Mouse (Mus musculus) c-Kit-positive CD71-positive TER-119-negative erythroid progenitor cells, embryonic 14.5 days (primary cell): ENCODE data around the gene Hoxa9.

ENCODE experiments used
- DNase-seq: peaks from one replicate; pipeline ENCODE4 v3.0.0-alpha.2; 2013; ENCODE audit warnings: low read depth

The Hoxa9 gene

GRCm38 (mm10) chr6:52216691-52217458 is 14.0 kb downstream of the Hoxa9 start:
- no peak for DNase-seq

DNA sequence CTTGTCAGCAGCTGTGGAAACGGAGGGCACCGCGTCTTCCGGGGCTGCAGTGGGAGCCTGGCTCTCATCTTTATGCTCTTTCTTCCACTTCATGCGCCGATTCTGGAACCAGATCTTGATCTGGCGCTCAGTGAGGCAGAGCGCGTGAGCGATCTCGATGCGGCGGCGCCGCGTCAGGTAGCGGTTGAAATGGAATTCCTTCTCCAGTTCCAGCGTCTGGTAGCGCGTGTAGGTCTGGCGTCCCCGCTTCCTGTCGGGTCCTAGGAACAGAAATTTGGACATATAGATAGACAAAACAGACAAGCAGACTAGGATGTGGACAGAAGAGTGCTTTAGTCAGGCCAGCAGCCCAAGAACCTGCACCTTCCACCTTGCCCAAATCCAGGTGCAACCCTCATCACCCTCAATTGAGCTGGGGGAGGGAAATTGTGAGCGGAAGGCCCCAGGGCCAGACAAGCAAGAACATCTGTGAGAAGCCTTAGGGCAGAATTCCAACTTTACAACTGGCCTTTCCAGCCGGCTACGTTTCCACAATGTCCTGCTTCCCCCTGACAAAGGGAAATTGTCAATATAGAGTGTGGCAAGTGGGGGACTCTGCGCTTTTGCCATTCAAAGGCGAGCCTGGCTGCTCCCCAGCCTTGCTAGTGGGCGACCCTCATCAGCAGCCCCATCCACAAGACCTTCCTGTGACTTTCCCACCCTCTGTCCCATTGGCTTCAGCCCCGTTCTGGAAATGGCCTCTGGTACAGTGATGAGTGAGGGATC is 14.9 kb downstream of the Hoxa9 start:
- DNase-seq, result no peak

DNA sequence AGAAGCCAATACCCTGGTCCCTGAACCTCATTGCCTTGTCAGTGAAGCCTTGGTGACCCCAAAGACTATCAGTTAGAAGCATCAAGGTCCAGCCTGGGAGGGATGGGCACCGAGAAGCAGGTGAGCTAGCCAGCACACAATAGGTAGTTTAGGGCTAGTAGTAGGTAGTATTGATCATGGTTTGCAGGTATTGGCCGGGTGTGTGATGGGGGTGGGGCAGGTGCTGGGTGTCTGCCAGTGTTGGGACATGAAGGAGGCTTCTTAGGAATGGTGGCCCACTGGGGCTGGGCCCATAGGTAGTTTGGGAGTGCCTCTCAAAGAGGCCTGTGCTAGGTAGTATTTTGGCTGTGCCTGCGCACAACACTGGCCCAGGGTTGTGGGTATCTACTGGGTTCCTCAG is 15.8 kb downstream of the Hoxa9 start:
- no peak for DNase-seq

DNA sequence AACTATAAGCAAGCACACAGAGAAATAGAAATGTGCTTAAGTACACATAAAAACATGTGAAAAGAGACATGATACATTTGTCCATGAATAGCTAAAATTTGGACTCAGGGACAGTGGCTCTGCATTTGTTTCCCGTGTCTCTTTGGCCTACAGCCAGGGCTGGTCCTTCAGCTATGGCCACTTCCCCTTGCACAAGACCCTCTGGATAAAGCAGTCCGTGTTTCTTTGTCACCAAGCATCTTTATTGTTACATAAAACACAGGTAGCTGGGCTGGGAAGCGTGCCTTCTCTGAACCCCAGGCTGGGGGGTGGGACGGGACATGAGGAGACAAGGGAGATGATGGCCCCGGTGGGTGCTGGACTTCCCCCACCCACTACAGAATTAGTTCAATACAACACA is 16.6 kb downstream of the Hoxa9 start:
- DNase-seq, result no peak

GRCm38 (mm10) chr6:52213119-52213986 is 17.5 kb downstream of the Hoxa9 start, which contains the start of the genes Hoxa3 and Gm28308:
Gene Hoxa3, minus strand, starts transcription at chr6:52213336.
Gene Gm28308, minus strand, starts transcription at chr6:52213339.
- no peak for DNase-seq

DNA sequence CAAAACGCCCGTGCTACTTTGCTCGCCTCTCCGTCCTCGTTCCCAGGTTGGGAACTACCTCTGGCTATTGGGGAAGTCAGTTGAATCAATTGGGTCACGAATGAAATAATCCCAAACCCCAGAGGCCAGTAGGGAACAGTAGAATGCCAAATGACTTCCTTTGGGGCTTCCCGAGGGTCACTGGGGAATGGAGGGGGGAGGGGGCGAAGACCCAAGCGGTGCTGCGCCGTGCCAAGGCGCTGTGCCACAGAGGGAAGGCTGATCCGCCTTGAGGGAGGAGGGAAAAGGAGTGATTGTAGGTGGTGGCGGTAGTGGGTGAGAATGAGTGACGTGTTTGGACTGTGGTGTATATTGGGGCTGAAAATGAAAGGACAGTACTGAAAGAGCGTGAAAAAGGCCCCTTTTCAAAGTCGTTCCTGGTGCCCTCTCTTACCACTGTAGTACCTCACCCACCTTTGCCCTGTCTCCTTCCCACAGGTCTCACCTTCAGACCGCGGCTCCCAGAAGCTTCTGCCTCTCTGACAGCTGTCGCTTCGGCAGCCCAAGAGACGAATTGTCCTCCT is 18.3 kb downstream of the Hoxa9 start:
- no peak for DNase-seq

DNA sequence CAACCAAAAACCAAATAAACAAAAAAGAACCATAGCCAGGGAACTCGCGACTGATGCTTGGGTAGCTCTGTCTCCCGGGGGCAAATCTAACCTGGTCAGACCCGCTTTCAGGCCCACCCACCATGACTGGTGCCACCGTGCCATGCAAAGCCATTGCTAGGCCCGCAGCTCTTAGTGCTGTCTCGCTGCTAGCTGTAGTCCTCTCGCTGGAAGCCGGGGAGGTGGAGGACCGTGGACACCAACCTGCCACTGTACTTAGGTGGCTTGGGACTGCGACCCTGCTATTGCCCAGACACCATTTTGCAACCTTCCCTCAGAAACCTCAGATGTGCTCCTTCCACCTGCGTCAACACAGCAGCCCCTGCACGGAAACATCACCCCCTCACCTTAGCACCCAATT is 18.9 kb downstream of the Hoxa9 start:
- no peak for DNase-seq

- DNase-seq, result no peak
These were observed 19.5 kb downstream of the Hoxa9 start for GRCm38 (mm10) chr6:52211170-52211935.

- DNase-seq, result no peak
These were observed 21.2 kb downstream of the Hoxa9 start for GRCm38 (mm10) chr6:52209685-52210046.

- no peak for DNase-seq
These were observed 21.8 kb downstream of the Hoxa9 start for GRCm38 (mm10) chr6:52208868-52209684.

- DNase-seq, result no peak
These were observed 22.6 kb downstream of the Hoxa9 start, which contains the start of gene Hoxa6 for GRCm38 (mm10) chr6:52208072-52208867. Gene Hoxa6, minus strand, starts transcription at chr6:52208722.

GRCm38 (mm10) chr6:52207684-52207976 is 23.3 kb downstream of the Hoxa9 start:
- no peak for DNase-seq

DNA sequence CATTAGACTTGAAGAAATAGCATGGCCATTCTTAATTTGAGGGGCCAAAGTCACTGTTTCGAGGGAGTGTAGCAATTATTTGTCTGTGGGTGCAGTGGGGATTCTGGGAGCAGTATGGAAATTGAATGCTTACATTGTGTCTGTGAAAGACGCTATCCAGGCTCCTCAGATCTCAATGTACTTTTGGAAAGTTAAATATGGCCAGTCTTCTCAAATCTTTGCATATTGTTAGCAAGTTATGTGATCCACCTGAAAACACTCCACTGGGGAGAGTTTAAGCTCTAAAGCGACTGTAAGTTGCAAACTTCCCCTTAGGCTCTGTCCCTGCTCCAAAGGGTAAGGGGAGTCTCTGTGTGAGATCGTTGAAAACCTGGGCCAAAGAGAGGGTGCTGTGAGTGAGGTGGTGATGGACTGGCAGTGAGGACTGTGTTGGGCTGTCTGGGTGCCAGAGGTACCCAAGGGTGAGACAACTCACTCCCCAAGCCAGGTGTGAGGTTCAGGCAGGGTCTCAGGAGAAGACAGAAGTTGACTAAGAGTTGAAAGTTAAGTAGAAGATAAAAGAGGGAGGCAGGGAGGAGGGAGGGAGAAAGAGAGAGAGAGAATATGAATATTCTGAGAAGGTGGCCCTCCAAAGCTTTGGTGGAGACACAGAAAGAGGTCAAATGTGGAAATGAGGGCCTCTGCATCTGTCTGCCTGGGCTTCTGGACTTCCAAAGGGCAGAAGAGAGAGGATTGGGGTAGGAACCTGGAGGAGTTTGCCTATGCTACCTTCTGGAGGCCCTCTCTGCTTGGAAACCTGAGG is 23.8 kb downstream of the Hoxa9 start:
- DNase-seq, result no peak

GRCm38 (mm10) chr6:52205638-52206621 is 25.0 kb downstream of the Hoxa9 start:
- no peak for DNase-seq

- DNase-seq, result no peak
These were observed 25.7 kb downstream of the Hoxa9 start for GRCm38 (mm10) chr6:52205221-52205620.

GRCm38 (mm10) chr6:52204050-52204752 is 26.7 kb downstream of the Hoxa9 start, which contains the start of gene Hoxa5:
Gene Hoxa5, minus strand, starts transcription at chr6:52204587.
- no peak for DNase-seq
